Mouse (Mus musculus): ENCODE measurements around the gene Itpr2.

- no peak for TF ChIP-seq POLR2A (IDR thresholded peaks at IDR 0.05; ENCODE audit: borderline replicate concordance, low read depth, low read length)
- TF ChIP-seq CTCF (IDR thresholded peaks at IDR 0.05; ENCODE audit: low read depth, low read length) = no peak
These were observed 344.0 kb downstream of the Itpr2 start for GRCm38 (mm10) chr6:146157983-146158535.
